Mouse (Mus musculus) left cerebral cortex, adult 2 months (tissue): ENCODE results near the gene Pdlim1. TPM values are rescaled to one million over a fixed set of nuclear protein-coding genes. Genes with fewer than 3 reads are reported as not detected.
A peak's percentile ranks its signal among the peaks of the same experiment; 100 is the strongest.
"Not testable (repeated sequence)": the region's sequence is repeated elsewhere in the genome, so short reads cannot be mapped to it uniquely, and the experiment has no call there.

ENCODE experiments used
- DNase-seq, 2 experiments: peaks; one replicate each; pipeline ENCODE4 v3.0.0; 2021 to 2022; ENCODE audit warnings: low spot score in 2 of 2, mixed read lengths in 1 of 2; ENCODE audit errors: extremely low spot score in 1 of 2
- H3K27ac ChIP-seq: fragments of 200-600 bp; 2 replicates; pipeline ENCODE4 v1.8.1; 2022
- H3K4me3 ChIP-seq: fragments of 200-600 bp; 2 replicates; pipeline ENCODE4 v1.8.1; 2022
- CTCF ChIP-seq: fragments of 200-600 bp; IDR thresholded peaks from 2 replicates; pipeline ENCODE4 v1.8.1; 2022; ENCODE audit warnings: antibody characterized with exemption, mild to moderate bottlenecking, moderate library complexity
- intact Hi-C: fragments of 180-260 bp; cut with DNase I; formaldehyde crosslinking; loops from one replicate; pipeline ENCODE4 v1.15.1; 2025
- total RNA-seq, 2 experiments: library from RNA; stranded (reverse); gene quantifications; 2 replicates each; pipeline ENCODE4 v1.2.3; 2021

Gene Pdlim1
- total RNA-seq, 2 experiments from 2014 or later, result 16.7 to 20.1 TPM

- intact Hi-C loops, result no loop called here
These were observed 39.7 kb downstream of the Pdlim1 start for GRCm38 (mm10) chr19:40231825-40232541.

GRCm38 (mm10) chr19:40231074-40231738 is 40.4 kb downstream of the Pdlim1 start:
- Histone ChIP-seq H3K4me3 (no peak overlapping the region), H3K27ac (no peak overlapping the region)
- TF ChIP-seq CTCF, result no peak
- intact Hi-C loops, result no loop called here
- DNase-seq, result no peak

More at GRCm38 (mm10) chr19:40231825-40232541, 39.7 kb downstream of the Pdlim1 start:
- H3K4me3 ChIP-seq, result no peak overlapping the region
- H3K27ac ChIP-seq, result no peak overlapping the region
- TF ChIP-seq CTCF, result peak; percentile 51
- DNase-seq, result no peak

DNA sequence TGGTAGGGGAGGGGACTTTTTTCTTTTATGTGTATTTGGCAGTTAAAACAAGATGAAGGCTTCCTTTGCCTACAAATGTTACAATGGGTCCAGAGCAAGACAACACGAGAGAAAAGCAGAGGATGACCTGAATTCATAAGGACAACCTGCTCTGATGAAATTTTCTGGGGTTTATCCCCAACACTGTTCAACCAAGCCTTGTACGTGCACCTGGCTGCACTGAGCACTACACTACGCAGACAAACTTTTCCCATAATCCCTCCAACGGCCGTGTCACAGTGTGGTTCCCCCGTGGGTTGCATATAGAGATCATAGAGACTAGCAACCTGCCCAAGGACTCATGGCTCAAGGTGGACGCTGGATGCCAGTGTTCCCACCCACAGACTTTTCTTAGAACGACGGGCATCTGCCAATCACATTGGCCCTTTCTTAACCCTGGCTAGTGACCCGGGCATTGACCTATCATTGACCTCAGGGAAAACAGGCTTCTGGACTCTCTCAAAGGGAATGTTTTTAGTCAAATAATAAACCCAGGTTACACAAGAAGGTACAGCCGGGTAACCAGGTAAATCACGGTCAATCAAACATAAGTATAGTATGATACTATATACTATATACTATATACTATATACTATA is 45.0 kb downstream of the Pdlim1 start:
- DNase-seq, result no peak
- H3K4me3 ChIP-seq, result no peak overlapping the region
- no peak overlapping the region for H3K27ac ChIP-seq
- intact Hi-C loops, result no loop called here
- TF ChIP-seq CTCF, result no peak

- H3K4me3 ChIP-seq, result no peak overlapping the region
- DNase-seq, result no peak
- no peak overlapping the region for H3K27ac ChIP-seq
- TF ChIP-seq CTCF, result no peak
- intact Hi-C loops, result loop anchor here (1.0 kb wide), 1 partner anchor 1243 kb away; no protein-coding TSS in a partner anchor
These were observed 45.9 kb downstream of the Pdlim1 start for GRCm38 (mm10) chr19:40225761-40226110.

DNA sequence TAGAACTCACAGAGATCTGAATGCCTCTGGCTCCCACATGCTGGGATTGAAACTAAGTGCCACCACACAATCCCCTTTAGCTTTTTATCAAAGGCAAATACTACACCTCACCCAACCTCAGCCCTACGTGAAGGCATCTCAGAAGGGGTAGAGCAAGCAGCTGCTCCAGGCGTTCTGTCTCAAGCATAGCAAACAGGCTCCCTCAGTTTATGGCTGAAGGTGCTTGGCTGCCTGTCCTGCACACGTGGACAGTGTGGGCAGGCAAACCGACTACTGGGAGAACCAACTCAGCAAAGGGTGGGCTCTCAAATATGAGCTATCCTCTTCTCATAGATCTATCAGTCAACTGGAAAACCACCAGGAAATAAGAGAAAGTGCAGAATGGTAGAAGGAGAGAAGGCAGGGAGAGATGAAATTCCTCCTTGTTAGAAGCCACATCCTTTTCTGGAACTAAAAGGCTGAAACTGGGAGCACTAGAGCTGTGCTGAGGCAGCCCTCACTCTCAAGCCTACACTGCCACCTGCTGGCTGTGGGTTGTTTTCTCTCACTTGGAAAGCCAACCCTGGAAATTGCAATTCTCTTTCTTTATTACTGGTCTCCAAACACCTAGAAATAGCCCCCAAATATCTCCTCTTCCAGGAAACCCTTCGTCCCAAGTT is 46.4 kb downstream of the Pdlim1 start:
- peak; percentile 71 to 82 for DNase-seq
- Histone ChIP-seq H3K4me3 (no peak overlapping the region), H3K27ac (no peak overlapping the region)
- TF ChIP-seq CTCF, result peak; percentile 96
- intact Hi-C loops, result loop anchor here (1.0 kb wide), 1 partner anchor 1243 kb away; no protein-coding TSS in a partner anchor

GRCm38 (mm10) chr19:40222307-40222706 is 49.3 kb downstream of the Pdlim1 start:
- DNase-seq, H3K4me3 ChIP-seq, intact Hi-C loops, H3K27ac ChIP-seq: not testable (repeated sequence)

DNA sequence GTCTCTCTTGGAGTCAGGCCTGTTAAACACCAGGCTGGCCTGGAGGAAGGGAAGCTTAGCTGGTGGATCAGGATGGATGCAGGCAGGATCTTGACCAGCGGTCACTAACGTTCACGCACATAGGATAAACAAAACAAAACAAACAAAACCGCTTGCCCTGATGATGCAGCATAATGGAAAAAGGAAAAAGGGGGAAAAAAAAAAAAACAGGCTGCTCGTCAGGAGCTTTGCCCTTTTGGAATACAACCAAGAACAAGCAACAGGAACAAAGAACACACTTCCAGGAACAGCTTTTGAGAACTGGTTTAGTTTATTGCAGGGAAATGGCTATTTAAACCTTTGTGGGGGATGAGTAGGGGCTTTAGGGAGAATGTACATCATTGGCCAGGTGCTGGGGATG is 50.8 kb downstream of the Pdlim1 start:
- TF ChIP-seq CTCF, result no peak
- intact Hi-C loops, result no loop called here
- H3K27ac ChIP-seq, result no peak overlapping the region
- H3K4me3 ChIP-seq, result no peak overlapping the region
- no peak for DNase-seq

GRCm38 (mm10) chr19:40202947-40203346 is 68.7 kb downstream of the Pdlim1 start:
- H3K27ac ChIP-seq, intact Hi-C loops, DNase-seq, H3K4me3 ChIP-seq: not testable (repeated sequence)

DNA sequence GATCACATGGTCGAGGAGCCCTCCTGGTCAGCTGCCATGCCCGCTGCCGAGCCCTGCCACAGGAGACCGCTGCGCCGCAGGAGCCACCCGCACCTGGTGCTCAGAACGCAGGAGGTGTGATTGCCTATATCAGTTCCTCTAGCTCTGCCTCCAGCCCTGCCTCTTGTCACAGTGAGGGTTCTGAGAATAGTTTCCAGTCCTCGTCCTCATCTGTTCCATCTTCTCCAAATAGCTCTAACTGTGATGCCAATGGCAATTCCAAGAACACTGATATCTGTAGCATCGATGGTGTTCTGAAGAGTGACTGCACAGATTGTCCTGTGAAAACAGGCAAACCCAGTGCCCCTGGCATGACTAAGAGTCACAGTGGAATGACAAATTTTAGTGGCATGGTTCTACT is 81.0 kb downstream of the Pdlim1 start:
- no peak overlapping the region for H3K27ac ChIP-seq
- intact Hi-C loops, result no loop called here
- no peak overlapping the region for H3K4me3 ChIP-seq
- TF ChIP-seq CTCF, result no peak
- no peak for DNase-seq

DNA sequence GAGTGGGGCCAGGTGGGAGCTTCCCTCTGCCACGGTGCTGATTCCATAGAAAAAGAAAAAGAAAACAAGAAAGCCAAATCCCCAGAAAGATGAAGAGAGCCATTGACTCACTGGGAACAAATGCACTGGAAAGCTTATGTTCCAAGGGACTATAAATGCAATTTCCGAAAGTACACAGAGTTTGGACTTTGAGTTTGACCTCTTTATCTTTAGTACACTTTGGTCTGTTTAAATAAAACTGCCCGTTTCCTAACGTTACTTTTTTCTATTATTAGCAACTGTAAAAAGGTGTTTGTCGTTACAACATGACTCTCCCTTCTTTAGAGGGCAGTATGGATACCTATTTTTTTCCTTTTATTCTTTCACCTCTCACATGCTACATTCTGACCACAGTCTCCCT is 84.5 kb downstream of the Pdlim1 start, which contains the start of gene Cyp2c70:
Cyp2c70 (minus strand) TSS at position 174 of the 400 bp plus-strand sequence.
- intact Hi-C loops, result no loop called here
- no peak within 1 kb of the TSS for H3K27ac ChIP-seq
- no peak within 1 kb of the TSS for H3K4me3 ChIP-seq
- DNase-seq, result no peak
- no peak for TF ChIP-seq CTCF

DNA sequence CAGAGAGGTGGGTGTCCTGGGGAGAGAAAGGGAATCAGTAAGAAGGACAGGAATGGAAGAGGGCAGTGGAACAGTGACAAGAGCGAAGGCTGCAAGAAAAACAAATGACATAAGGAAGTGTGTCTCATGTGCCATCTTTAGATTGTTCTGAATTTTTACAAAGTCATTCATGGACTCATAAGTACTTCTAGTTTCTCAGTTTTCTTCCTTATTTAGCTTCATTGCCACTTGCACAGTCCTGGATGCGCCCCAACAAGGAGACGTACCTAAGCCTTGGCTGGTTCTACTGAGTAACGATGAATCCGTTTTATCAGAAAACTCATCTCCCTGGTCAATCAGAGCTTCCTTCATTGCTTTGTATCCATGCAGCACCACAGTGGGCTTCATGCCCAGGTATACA is 88.0 kb downstream of the Pdlim1 start:
- no peak overlapping the region for H3K4me3 ChIP-seq
- H3K27ac ChIP-seq, result no peak overlapping the region
- DNase-seq, result no peak
- no peak for TF ChIP-seq CTCF
- intact Hi-C loops, result no loop called here

DNA sequence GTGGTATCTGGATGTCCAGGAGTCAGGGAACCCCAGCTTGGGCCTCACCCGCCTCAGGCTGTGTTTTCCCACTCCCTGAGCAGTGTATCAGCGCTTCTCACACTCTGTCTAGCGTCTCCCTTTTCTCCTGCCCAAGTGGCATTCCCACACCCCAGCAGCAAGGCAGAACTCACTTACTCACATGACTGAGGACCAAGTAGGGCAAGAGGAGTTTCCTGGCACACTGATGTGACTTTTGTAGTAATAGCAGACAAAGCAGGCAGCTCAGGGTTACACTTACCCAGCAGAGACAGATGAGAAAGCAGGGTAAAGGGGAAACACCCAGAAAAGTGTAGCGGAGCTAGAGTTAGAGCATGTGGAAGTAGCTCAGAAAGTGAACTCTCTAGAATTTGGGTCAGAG is 93.3 kb downstream of the Pdlim1 start:
- intact Hi-C loops, result no loop called here
- no peak overlapping the region for H3K27ac ChIP-seq
- no peak for TF ChIP-seq CTCF
- no peak overlapping the region for H3K4me3 ChIP-seq
- no peak for DNase-seq

Other genes with a start within 250 kb of the Pdlim1 start
- gene Cyp2c54, start 198.0 kb downstream of the Pdlim1 start, total RNA-seq, result not detected
- not detected for gene Cyp2c50, start 182.2 kb downstream of the Pdlim1 start, total RNA-seq
- gene Cyp2c70, start 84.5 kb downstream of the Pdlim1 start, total RNA-seq, result 1 to 10 TPM; 1.3 to 1.5 TPM
- 100 to 1,000 TPM; 160 to 161 TPM for gene Sorbs1, start 241.9 kb upstream of the Pdlim1 start, total RNA-seq